Mouse (Mus musculus) lung, postnatal 0 days (tissue): ENCODE measurements around the gene Hist2h2ab.

Experiments
- CTCF ChIP-seq: IDR thresholded peaks from 2 replicates; pipeline ENCODE4 v1.5.1; 2016; ENCODE audit warnings: antibody characterized with exemption, mild to moderate bottlenecking
- EP300 ChIP-seq: IDR thresholded peaks from 2 replicates; pipeline ENCODE4 v1.6.1; 2016; ENCODE audit warnings: antibody characterized with exemption, mild to moderate bottlenecking, control low read depth

DNA sequence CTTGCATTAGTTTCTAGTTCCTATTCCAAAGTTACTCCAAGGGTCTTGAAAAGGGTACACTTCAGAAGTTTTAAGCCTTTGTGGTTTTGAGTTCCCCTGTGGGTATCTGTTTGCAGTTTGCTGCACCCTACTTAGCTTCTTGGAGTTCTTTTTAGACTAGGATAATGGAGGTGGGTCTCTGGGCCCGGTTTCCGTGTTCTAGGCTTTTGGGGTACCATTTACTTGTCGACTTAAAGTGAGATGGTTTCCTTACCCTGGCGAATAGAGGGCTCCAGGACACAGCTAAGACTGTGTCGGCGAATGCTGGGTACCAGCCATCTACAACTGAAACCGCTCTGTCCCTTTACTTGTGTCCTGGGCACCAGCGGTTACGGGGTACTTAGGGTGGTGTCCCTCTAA is 2.0 kb downstream of the Hist2h2ab start:
- TF ChIP-seq CTCF: no peak
- no peak for TF ChIP-seq EP300
